Mouse (Mus musculus): ENCODE data around the gene Slc35e3.

DNA sequence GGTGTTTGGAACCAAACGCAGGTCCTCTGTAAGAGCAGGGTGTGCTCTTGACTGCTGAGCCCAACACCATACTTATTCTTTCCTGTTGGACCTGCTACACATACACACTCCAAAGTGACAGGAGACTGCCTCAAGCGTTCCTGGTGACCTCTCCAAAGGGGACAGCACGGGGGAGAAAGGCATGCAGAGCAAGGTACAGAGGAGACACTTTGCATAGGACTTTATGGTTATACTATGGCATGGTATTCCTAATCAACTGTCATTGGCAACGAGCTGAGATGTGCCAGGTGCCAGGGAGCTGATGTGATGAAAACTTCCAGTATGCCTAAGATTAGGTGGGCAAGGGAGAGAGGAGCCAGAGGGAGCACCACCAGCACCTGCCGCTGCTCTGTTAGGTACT lies 9.6 kb downstream of the Slc35e3 start:
- TF ChIP-seq EP300 (optimal IDR thresholded peaks at IDR 0.05), result no peak
- TF ChIP-seq CTCF (IDR thresholded peaks at IDR 0.05; ENCODE audit: low read depth), result no peak

All from stomach, postnatal 0 days (tissue).